Mouse (Mus musculus) cerebellum, adult 18-20 months (tissue): Measurements from ENCODE around the gene Calm3.

Experiments
- DNase-seq, 2 experiments: peaks; one replicate each; pipeline ENCODE4 v3.0.0; 2021

Calm3 gene

DNA sequence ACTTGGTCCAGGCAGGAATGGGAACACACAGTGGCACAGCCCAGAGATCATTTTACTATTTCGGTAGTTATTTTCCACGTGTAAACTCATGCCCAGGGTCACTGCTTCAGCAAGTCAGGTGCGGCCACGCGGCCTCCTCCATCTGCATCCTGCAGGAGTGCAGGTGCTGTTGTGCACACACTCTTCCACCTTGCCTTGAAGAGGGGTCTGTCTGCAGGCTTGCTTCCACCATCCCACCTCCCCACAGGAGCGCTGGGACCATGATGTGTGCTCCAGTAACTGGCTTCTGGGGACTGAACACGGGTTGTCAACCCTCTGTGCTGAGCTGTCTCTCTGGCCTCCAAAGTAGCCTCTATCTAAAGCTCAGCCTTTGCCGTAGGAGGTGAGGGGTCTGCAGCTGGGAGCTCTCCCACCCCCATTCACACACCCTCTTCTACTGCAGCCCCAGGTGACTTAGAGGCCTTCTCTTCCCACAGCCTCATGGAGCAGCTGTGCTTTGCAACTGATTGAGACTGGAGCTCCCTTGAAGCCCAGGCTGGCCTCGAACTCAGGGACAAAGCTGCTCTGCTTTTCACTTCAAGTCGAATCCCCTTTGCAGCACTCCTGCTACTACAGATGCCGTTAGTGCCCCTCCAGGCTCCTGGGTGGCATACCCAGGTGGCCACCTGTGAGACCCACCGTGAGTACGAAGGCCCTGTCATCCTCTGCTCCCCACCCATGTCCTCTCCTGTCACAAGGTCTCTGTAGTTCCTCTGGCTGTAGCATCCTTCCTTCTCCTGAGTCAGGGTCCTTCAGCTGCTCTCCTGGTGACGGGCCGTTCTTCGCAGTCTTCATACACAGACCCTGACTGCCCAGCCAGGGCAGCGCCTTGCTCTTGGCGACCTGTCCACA is 9.2 kb downstream of the Calm3 start:
- DNase-seq: no peak

DNA sequence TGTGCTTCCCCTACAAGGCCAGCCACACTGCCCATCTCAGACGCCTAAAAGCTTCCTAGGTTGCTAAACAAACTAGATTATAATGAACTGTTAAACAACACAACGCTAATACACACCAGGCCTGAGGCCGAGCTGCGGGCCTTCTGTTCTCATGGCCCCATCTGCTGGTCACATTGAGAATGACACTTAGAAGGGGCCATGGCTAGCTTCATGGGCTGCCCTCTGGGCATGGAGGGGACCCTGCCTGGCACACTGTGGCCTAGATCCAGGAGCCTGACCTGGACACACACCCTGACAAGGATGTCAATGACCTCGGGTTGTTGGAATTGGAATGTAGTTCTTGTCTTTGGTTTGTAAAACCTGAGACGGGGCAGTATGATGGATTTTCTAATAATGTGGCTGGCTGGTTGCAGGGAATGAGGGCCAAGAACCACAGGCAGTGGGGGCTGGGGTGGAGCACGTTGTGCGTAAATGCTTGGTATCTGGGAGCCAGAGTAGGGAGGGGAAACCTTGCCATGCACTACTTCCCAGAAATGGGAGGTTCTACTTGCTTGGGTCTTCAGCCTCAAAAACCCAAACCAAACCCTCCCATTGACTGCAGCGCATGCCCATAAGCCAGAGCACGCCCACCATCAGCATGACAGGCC is 10.0 kb downstream of the Calm3 start:
- peak; percentile 78 to 82 for DNase-seq

DNA sequence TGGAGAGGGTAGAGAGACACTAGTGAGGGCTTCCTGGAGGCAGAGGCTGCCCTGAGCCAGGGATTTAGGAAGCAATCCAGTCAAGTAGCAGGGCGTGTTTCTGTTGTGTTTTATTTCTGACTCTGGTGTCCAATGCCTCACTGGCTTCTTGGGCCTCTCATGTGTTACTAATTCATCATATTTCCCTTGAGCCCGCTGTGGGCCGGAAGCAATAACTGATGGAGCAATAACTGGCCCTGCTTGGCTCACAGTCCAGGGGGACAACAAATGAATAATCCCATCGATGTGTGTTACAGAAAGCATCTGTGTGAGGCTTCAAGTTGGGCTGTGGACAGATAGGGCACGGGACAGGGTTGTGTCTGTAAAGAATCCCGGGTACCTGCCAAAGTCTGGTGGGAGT is 11.6 kb downstream of the Calm3 start:
- no peak for DNase-seq

DNA sequence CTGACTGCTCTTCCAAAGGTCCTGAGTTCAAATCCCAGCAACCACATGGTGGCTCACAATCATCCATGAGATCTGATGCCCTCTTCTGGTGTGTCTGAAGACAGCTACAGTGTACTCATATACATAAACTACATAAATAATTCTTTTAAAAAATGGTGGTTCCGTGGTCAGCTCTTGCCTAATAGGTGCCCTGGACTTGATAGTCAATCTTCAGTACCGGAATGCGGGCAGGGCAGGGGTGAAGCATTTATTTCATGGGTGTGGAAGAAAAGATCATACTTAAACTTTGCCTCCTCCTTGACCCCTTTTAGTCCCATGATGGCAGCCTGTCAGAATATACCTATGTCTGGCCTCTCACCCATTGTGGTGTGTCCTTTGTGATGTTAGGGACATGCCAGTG is 12.0 kb downstream of the Calm3 start:
- DNase-seq: no peak

DNA sequence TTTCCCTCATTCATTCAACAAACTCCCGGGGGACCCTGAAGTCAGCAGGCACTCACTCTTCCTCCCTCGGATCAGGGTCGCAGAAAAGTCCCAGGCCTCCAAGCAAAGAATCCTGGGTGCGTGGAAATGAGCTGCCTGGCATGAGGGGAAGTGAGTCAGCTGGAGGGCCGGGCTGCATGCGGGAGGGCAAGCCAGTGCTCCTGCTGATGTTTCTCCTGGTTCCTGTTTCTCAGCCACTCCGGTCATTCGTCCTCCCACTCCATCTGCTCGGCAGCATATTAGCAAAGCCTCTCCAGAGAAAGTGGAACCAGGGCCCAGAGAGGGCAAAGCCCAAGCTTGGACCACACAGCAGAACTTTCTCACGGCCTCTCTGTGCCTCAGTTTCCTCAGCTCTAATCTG is 14.0 kb downstream of the Calm3 start:
- DNase-seq: no peak

DNA sequence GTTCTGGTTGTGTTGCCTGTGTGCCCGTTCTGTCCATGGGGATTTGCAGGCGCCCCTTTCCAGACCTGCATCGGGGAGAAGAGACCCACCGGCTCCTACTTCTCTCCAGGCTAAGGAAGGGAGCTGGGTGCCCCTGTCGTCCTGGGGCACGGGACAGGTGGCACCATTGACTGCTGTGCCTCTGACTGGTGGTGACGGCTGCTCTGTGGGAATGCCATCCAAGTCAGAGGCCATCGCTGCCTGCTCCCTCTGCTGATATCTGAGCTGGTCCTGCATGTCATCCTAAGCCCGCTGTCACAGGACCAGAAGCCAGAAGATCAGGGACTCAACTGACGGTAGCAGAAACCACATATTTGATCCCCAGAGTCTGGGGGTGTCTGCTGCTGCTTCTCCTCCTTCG is 15.1 kb downstream of the Calm3 start:
- no peak for DNase-seq

DNA sequence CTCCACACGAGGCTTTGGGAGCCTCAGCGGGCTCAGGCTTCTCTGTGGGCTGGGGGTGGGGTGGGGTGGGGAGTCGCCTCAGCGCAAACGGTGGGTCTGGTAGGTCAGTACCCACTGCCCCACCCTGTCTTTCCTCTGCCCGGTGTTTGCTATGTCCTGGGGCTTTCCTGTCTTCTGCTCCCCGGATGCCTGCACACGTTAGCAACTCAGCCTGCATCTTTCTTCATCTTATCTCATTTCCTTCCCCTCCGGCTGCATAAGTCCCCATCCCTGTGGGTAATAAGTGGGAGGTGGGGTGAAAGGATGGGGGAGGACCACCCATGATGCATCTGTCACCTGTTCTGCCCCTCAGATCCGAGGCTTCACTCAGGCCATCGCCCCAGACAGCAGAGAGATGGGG is 15.5 kb downstream of the Calm3 start:
- no peak for DNase-seq

DNA sequence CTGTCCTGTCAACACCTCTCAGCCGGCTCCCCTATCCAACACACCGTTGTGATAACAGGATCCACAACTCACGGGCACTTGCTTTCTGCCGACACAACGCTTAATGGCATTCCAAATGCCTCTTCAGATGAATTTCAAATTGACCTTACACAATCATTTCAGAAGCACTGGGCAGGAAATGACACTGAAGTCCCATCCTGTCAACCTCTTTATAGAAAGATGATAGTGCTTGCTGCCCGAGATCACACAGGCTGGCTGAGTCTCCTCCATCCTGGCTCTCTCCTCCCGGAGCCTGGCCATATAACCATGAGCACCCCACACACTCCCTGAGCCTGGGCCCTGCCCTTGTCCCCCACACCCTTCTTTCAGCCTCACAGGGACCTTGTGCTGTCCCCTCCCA is 16.1 kb downstream of the Calm3 start:
- DNase-seq: no peak

DNA sequence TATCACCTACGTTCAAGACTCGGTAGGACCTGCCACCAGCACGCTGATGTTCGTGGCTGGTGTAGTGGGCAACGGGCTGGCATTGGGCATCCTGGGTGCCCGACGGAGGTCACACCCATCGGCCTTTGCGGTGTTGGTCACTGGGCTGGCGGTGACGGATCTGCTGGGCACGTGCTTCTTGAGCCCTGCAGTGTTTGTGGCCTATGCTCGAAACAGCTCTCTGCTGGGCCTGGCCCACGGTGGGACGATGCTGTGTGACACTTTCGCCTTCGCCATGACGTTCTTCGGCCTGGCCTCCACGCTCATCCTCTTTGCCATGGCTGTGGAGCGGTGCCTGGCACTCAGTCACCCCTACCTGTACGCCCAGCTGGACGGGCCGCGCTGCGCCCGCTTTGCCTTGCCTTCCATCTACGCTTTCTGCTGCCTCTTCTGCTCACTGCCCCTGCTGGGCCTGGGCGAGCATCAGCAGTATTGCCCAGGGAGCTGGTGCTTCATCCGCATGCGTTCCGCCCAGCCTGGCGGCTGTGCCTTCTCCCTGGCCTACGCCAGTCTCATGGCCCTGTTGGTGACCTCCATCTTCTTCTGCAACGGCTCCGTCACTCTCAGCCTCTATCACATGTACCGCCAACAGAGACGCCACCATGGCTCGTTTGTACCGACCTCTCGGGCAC is 16.9 kb downstream of the Calm3 start:
- DNase-seq: no peak

DNA sequence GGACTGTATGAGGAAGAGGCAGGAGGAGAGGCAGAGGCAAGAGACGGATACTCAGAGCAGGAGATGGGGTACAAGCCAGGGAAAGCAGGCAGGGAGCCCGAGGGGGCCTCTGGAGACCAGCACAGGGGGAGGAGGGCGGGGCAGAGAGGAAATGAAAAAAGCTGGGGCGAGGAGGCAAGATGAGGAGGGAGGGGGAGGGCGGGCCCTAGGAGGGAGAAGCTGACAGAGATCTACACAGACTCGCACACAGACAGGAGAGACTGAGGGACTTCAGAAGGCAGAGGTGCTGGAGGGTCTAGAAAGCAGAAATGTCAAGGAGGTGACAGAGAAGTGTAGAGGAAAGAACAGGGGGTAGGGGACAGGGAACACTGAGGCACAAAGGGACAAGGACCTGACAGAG is 17.6 kb downstream of the Calm3 start, which contains the start of gene Ptgir:
TSS of gene Ptgir (plus strand) at position 210 of the 400 bp plus-strand sequence.
- no peak for DNase-seq

DNA sequence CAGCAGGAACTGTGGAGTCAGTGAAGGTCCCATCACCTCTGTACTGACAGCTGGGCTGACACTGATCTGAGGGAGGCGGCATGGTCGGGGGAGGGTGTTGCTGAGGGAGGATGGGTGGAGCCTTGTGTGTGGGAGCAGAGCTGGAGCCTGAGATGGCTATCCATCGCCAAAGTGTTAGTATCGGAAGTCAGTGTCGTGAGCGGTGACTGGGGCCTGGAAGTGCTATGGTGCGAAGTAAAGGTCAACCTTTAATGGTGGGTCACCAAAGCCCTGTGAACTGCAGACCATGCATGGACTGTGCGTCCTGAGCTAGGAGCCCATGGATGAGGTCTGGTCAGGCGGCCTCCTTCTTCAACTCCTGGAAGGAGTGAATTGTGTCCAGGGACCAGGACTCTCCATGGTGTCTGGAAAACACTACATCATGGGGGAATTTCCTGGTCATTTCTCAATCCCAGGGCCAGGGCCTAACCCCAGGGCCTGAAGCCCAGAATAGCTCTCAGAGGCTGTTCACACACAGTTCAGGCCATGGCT is 18.4 kb downstream of the Calm3 start:
- DNase-seq: no peak

DNA sequence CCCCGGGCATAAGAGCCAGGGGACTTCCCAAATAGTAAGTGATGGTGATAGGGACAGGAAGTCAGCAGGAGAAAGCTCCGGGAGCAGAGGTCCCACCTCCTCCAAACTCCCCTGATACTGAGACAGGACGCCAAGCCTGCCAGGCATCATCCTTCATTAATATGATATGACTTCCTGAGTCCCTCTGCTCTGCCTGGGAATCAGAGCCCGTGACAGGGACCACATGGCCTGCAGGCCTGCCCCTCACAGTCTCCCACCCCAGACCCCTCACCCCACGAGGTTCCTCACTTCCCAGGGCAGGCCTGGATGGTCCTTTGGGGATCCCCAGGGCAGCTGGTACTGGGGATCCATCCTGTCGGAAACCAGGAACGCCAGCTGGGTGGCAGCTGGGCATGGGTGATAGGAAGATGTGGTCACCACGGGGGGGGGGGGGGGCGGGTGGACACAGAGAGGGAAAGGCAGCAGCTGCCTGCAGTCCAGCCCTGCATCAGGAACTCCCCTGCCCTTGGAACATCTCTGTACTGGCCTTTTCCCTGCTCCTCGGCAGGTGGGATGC is 19.7 kb downstream of the Calm3 start:
- no peak for DNase-seq

DNA sequence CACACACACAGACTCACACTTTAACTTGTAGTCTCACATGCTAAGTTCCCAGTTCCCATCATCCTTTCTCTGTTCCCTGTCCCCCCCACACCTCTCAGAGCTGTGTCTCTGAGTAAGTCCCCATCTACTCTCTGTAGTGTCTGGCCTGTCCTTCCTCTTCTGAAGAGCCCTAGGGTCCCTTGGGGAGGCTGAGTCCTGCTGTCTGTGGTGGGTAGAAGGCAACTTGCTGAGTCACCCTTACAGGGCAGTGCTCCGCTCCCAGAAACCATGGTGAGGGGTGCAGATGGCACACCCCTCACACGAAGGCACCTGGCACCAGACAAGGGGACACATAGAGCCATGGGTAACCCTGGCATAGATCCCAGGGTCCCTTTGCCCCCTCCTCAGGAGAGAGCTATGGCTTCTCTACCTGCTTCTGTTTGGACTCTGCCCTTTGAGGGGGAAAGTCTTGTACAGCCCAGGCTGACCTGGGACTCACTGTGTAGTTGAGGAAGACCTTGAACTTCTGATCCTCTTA is 20.4 kb downstream of the Calm3 start:
- DNase-seq: no peak

DNA sequence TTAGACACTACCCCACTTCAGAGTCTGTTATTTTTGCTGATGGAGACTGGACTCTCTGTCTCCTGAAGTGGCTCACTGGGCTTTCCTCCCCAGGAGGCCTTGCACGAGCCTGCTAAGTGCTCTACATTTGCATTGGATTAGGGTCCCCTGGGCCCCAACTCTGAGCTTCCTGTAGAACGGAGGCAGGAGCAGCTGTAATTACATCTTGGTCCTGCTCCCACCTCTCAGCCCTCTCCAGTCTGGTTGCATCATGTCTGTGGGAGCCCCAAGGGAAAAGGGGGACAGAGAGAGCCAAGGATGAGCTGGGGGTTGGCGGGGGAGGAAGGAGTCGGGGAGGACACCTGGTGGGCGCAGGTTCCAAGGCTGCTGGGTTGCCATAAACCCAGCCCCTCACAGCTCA is 23.4 kb downstream of the Calm3 start:
- DNase-seq: no peak

DNA sequence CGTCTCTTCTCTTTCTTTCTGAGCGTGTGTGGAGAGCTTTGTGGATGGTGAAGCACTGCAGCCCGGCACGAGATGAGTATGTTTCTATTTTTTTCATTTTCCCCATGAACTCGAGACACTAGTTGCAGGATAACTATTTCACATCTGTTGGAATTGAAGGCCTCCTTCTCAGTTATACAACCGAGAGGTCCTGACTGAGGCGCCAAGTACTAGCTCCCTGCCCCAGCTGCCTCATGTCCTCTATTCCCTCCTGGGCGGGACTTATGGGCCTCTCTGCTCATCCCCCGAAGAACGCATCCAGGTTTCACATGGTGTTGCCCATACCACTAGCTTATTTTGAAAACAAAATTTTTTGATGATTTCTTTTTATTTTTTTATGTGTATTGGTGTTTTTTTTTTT is 28.4 kb downstream of the Calm3 start:
- no peak for DNase-seq

DNA sequence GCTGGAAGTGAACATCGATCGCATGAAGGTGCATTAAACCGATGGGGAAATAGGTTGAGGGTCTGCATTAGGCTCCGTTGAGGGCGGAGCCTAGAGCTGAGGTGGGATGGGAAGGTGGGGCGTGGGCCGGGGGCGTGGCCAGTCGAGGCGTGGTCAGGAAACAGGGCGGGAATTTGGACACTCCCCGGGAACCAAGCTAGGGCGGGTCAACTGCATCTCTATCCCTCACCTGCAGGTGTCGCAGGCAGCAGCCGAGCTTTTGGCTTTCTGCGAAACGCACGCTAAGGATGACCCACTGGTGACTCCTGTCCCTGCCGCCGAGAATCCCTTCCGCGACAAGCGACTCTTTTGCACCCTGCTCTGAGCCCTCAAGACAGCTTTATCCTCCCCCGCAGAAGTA is 28.9 kb downstream of the Calm3 start:
- DNase-seq: peak; percentile 90 to 91

DNA sequence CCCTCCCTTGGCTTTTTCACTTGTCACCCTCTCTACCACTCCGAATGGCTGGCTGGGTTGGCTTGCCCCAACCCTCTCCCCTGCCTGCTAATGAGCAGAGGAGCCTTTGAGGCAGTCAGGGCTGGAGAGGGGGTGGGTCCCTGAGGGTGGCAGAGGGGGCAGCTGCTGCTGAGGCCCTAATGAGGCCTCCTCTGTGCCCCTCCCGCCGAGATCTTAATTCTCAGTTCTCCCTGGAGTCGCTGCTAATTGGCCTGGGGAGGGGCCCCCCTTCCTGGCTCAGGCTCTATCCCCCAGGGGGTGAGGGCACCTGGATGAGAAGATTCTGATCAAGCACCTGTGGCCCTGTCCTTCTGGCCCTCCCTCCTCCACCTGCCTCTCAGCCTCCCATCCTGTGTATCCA is 29.6 kb downstream of the Calm3 start:
- no peak for DNase-seq

DNA sequence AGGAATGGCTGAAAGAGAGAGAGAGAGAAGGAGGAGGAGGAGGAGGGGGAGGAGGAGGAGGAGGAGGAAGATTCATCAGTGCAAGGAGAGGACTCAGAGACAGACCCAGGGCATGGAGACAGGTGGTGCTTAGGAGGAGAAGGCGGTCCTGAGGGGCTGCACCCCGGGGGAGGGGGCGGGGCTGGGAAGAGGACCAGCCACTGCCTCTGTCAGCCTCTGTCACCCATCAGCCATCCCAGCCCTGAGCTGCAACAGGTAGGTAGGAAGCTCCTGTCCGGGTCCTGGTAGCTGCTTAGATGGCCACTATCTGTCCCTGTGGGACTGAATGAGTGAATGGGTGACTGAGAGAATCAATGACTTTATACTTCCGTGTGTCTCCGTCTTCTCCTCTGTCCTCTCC is 30.3 kb downstream of the Calm3 start:
- no peak for DNase-seq

DNA sequence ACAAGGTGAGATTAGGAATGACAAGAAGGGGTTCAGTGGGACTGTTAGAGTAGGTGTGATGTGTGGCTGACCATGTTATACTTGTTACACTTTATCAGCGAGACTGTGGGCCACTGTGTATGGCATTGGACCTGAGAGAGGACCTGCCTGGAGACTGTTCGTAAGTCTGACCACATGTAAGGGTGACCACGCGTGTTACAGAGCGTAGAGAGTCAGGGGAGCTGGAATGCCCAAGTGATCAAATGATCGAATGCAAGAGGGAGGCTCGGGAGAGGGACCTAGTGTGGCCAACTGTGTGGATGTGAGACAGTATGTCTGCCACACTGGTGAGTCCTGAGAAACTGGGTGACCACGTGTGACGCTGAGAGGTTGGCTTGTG is 31.6 kb downstream of the Calm3 start:
- DNase-seq: no peak

DNA sequence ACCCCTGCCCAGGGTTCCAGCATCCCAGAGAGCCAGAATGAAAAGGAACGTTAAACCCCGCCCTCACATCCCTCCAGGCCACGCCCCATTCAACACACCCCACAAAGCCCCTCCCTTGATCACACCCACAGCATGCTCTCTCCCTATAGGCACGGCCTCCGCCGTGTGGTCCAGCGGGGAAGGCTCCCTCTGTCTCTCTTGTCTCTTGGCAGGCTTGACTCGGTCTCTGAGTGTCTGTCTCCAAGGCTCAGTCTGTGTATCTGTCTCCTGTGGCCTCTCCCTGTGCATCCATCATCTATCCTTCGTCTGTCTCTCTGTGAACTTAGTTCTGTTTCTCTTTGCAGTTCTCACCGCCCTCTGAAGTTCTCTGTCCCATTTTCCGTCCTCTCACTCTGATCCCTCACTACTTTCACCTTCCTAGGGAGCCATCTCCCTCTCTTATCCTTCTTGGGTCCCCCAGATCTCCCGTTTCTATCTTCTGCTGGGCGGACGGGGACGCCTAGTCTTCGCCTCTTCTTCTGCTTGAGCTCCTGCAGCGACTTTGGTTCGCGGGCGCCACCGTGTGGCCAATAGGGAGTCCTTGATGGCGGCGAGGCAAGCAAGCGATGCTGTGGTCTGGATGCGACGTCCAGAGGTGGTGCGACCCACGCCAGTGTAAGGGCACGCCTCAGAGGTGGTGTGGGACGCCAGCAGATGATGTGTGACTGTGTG is 32.1 kb downstream of the Calm3 start, which contains the start of gene Gng8:
TSS of gene Gng8 (plus strand) at position 146 of the 711 bp plus-strand sequence.
- peak; percentile 85 to 91 for DNase-seq

DNA sequence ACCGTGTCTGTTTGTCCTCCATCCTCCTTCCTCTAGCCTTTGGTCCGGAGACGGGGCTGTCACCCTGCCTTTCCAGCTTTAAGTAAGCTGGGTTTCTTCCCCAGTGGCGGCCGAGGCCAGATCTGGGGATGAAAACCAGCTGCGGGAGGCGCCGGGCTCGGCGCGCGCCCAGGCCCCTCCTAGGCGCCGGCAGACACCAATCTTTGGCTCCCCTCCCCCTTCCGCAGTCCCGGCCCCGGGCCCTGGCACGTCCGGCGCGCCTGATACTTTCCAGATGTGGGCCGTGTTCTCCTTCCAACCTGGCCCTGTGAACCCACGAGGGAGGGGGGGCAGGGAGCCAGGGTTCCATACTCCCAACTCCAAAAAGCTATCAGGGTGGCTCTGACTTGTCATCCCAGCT is 33.0 kb downstream of the Calm3 start:
- DNase-seq: no peak

DNA sequence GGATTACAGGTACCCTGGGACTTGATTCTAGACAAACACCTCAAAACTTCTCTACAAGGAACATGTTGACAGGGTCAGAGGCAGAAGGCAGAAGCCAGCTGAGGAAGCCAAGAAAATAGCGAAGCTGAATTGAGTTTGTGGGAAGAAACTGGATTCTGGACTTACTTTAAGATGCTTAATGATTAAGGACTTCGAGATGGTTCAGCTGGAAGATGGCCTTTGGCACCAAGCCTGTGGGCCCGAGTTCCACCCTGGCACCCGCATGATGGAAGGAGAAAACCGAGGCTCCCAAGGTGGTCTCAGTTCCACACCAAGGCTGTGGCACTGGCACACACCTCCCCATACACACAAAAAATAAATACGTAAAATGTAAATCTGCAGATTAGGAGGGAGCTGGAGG is 33.4 kb downstream of the Calm3 start:
- DNase-seq: no peak
